Mouse (Mus musculus) MEL (cell line): ENCODE results near the gene Cfap46. TPM values are rescaled to one million over a fixed set of nuclear protein-coding genes. Genes with fewer than 3 reads are reported as not detected.

ENCODE experiments used
- DNase-seq: peaks from one replicate; pipeline ENCODE4 v3.0.0; 2011; ENCODE audit warnings: low read depth, low spot score
- H3K27ac ChIP-seq: 2 replicates; pipeline ENCODE4 v1.5.1; 2012; ENCODE audit warnings: low read depth, mild to moderate bottlenecking, control low read depth, low read length, moderate library complexity; ENCODE audit not compliant: control insufficient read depth
- H3K27me3 ChIP-seq, 2 experiments: fragments of 150-350 bp in 1 of 2; sonication (generic) in 1 of 2; 2 replicates each; pipeline ENCODE4 v1.6.1; 2012; ENCODE audit warnings: low read length in 2 of 2, mild to moderate bottlenecking in 2 of 2, improper control_type of control experiment in 1 of 2, moderate library complexity in 1 of 2; ENCODE audit not compliant: insufficient read depth in 2 of 2, control insufficient read depth in 1 of 2
- H3K36me3 ChIP-seq, 2 experiments: 2 replicates each; pipeline ENCODE4 v1.6.1; 2012 to 2014; ENCODE audit warnings: low read length in 2 of 2, improper control_type of control experiment in 1 of 2, inconsistent platforms in 1 of 2, mild to moderate bottlenecking in 1 of 2; ENCODE audit not compliant: insufficient read depth in 2 of 2, control insufficient read depth in 1 of 2
- H3K4me1 ChIP-seq, 2 experiments: fragments of 150-350 bp in 1 of 2; sonication (generic) in 1 of 2; 2 replicates each; pipeline ENCODE4 v1.6.1; 2012; ENCODE audit warnings: low read length in 2 of 2, improper control_type of control experiment in 1 of 2, mild to moderate bottlenecking in 1 of 2; ENCODE audit not compliant: insufficient read depth in 2 of 2, control insufficient read depth in 1 of 2
- H3K4me3 ChIP-seq, 2 experiments: fragments of 150-350 bp in 1 of 2; sonication (generic) in 1 of 2; 2 replicates each; pipeline ENCODE4 v1.5.1; 2012; ENCODE audit warnings: low read depth in 2 of 2, low read length in 2 of 2, mild to moderate bottlenecking in 2 of 2, moderate library complexity in 2 of 2, control low read depth in 1 of 2, improper control_type of control experiment in 1 of 2; ENCODE audit not compliant: control insufficient read depth in 1 of 2, insufficient read depth in 1 of 2
- H3K79me2 ChIP-seq: 2 replicates; pipeline ENCODE4 v1.6.1; 2012; ENCODE audit warnings: mild to moderate bottlenecking, low read length, moderate library complexity; ENCODE audit not compliant: control insufficient read depth, poor library complexity, insufficient read depth
- H3K9ac ChIP-seq: 2 replicates; pipeline ENCODE4 v1.6.1; 2012; ENCODE audit warnings: low read depth, mild to moderate bottlenecking, control low read depth, low read length, moderate library complexity; ENCODE audit not compliant: control insufficient read depth, poor library complexity, severe bottlenecking
- H3K9me3 ChIP-seq: fragments of 150-350 bp; sonication (generic); replicated peaks from 2 replicates; pipeline ENCODE4 v1.6.1; 2012; ENCODE audit warnings: mild to moderate bottlenecking, low read length, improper control_type of control experiment, moderate library complexity; ENCODE audit not compliant: insufficient read depth
- CHD1 ChIP-seq: IDR thresholded peaks from 2 replicates; pipeline ENCODE4 v1.6.1; 2012; ENCODE audit warnings: low read depth, mild to moderate bottlenecking, inconsistent platforms, low read length, improper control_type of control experiment
- CTCF ChIP-seq, 3 experiments: IDR thresholded peaks in 2 of 3; conservative IDR thresholded peaks in 1 of 3; 2 replicates each; pipeline ENCODE4 v1.5.1; 2011 to 2012; ENCODE audit warnings: low read length in 3 of 3, low read depth in 2 of 3, mild to moderate bottlenecking in 2 of 3, improper control_type of control experiment in 1 of 3, inconsistent platforms in 1 of 3, mixed read lengths in 1 of 3, moderate library complexity in 1 of 3; ENCODE audit not compliant: control insufficient read depth in 1 of 3, insufficient read depth in 1 of 3, poor library complexity in 1 of 3, severe bottlenecking in 1 of 3
- E2F4 ChIP-seq: IDR thresholded peaks from 2 replicates; pipeline ENCODE4 v1.6.1; 2011; ENCODE audit warnings: low read depth, low read length, improper control_type of control experiment, borderline replicate concordance
- ELF1 ChIP-seq: IDR thresholded peaks from 2 replicates; pipeline ENCODE4 v1.6.1; 2014; ENCODE audit warnings: low read depth, mild to moderate bottlenecking, inconsistent platforms, low read length, improper control_type of control experiment, moderate library complexity
- GABPA ChIP-seq: IDR thresholded peaks from 2 replicates; pipeline ENCODE4 v1.6.1; 2012; ENCODE audit warnings: low read depth, mild to moderate bottlenecking, inconsistent platforms, low read length, improper control_type of control experiment, moderate library complexity
- HCFC1 ChIP-seq: IDR thresholded peaks from 2 replicates; pipeline ENCODE4 v1.6.1; 2012; ENCODE audit warnings: low read depth, mild to moderate bottlenecking, inconsistent platforms, low read length, improper control_type of control experiment, moderate library complexity
- MAZ ChIP-seq: IDR thresholded peaks from 2 replicates; pipeline ENCODE4 v1.6.1; 2012; ENCODE audit warnings: low read depth, mild to moderate bottlenecking, inconsistent platforms, low read length, improper control_type of control experiment
- MYB ChIP-seq: IDR thresholded peaks from 2 replicates; pipeline ENCODE4 v1.6.1; 2011; ENCODE audit warnings: mild to moderate bottlenecking, low read depth, low read length, improper control_type of control experiment
- MYC ChIP-seq: IDR thresholded peaks from 2 replicates; pipeline ENCODE4 v1.6.1; 2011; ENCODE audit warnings: low read depth, mild to moderate bottlenecking, low read length, improper control_type of control experiment, moderate library complexity
- POLR2A ChIP-seq, 2 experiments: IDR thresholded peaks; 2 replicates each; pipeline ENCODE4 v1.6.1; 2011 to 2012; ENCODE audit warnings: low read length in 2 of 2, mild to moderate bottlenecking in 2 of 2, control low read depth in 1 of 2, improper control_type of control experiment in 1 of 2, low read depth in 1 of 2, moderate library complexity in 1 of 2; ENCODE audit not compliant: control insufficient read depth in 1 of 2, insufficient read depth in 1 of 2, poor library complexity in 1 of 2
- RAD21 ChIP-seq: IDR thresholded peaks from 2 replicates; pipeline ENCODE4 v1.6.1; 2011; ENCODE audit warnings: mild to moderate bottlenecking, low read depth, low read length, improper control_type of control experiment
- SMC3 ChIP-seq: IDR thresholded peaks from 2 replicates; pipeline ENCODE4 v1.6.1; 2011; ENCODE audit warnings: low read depth, low read length, improper control_type of control experiment
- TAL1 ChIP-seq: IDR thresholded peaks from 2 replicates; pipeline ENCODE4 v1.6.1; 2012; ENCODE audit warnings: mild to moderate bottlenecking, inconsistent platforms, low read length, moderate library complexity, mixed read lengths
- UBTF ChIP-seq: IDR thresholded peaks from 2 replicates; pipeline ENCODE4 v1.6.1; 2012; ENCODE audit warnings: low read depth, mild to moderate bottlenecking, inconsistent platforms, low read length, improper control_type of control experiment, moderate library complexity, borderline replicate concordance; ENCODE audit not compliant: insufficient read depth
- USF1 ChIP-seq: IDR thresholded peaks from 2 replicates; pipeline ENCODE4 v1.6.1; 2014; ENCODE audit warnings: low read depth, mild to moderate bottlenecking, inconsistent platforms, low read length, improper control_type of control experiment, moderate library complexity
- ZC3H11A ChIP-seq: IDR thresholded peaks from 2 replicates; pipeline ENCODE4 v1.6.1; 2012; ENCODE audit warnings: low read depth, mild to moderate bottlenecking, inconsistent platforms, low read length, improper control_type of control experiment
- ZMIZ1 ChIP-seq: IDR thresholded peaks from 2 replicates; pipeline ENCODE4 v1.6.1; 2012; ENCODE audit warnings: low read depth, mild to moderate bottlenecking, inconsistent platforms, low read length, improper control_type of control experiment, moderate library complexity
- ZNF384 ChIP-seq: IDR thresholded peaks from 2 replicates; pipeline ENCODE4 v1.6.1; 2012; ENCODE audit warnings: low read depth, mild to moderate bottlenecking, inconsistent platforms, low read length, improper control_type of control experiment
- polyA plus RNA-seq, 2 experiments: library from polyadenylated mRNA; stranded (reverse) in 1 of 2; unstranded in 1 of 2; fragments of >175 nt in 1 of 2; fragments of >200 nt in 1 of 2; gene quantifications; 2 replicates each; pipeline versions ENCODE4 v1.2.1 to v1.2.4; 2012; ENCODE audit warnings: low replicate concordance in 2 of 2, low read depth in 1 of 2; ENCODE audit not compliant: insufficient read length in 2 of 2, insufficient read depth in 1 of 2, missing spikeins in 1 of 2
- total RNA-seq: library from RNA; depleted of rRNA; stranded (reverse); fragments of 300-350 nt; gene quantifications from 2 replicates; pipeline ENCODE4 v1.2.3, GENCODE M21; 2012

Cfap46 gene
- total and polyA plus RNA-seq, 3 experiments = 0.03 to 0.04 TPM; not detected in 1

- Histone ChIP-seq H3K27me3 (no peaks in the 10 kb centered on the region), H3K79me2 (no peaks in the 10 kb centered on the region), H3K4me1 (no peaks in the 10 kb centered on the region), H3K9ac (no peak overlapping the region), H3K4me3 (no peak overlapping the region), H3K9me3 (no peaks in the 10 kb centered on the region), H3K27ac (no peak overlapping the region), H3K36me3 (no peaks in the 10 kb centered on the region)
- DNase-seq = no peak
- TF ChIP-seq TAL1 = no peak
- TF ChIP-seq E2F4 = no peak
- TF ChIP-seq GABPA = no peak
- no peak for TF ChIP-seq USF1
- no peak for TF ChIP-seq UBTF
- TF ChIP-seq MYC = no peak
- TF ChIP-seq ELF1 = no peak
- no peak for TF ChIP-seq ZNF384
- no peak for TF ChIP-seq MAZ
- TF ChIP-seq ZMIZ1 = no peak
- TF ChIP-seq HCFC1 = no peak
Measured at GRCm38 (mm10) chr7:139622568-139622967, 61.0 kb downstream of the Cfap46 start.

GRCm38 (mm10) chr7:139615767-139616766 is 67.5 kb downstream of the Cfap46 start:
- Histone ChIP-seq H3K9ac (no peak overlapping the region), H3K27me3 (peaks cover 0 to 2% of the 10 kb centered on the region in 2 experiments; a peak in 1 of 4 replicates), H3K27ac (no peak overlapping the region), H3K4me3 (no peak overlapping the region), H3K79me2 (no peaks in the 10 kb centered on the region), H3K36me3 (no peaks in the 10 kb centered on the region), H3K9me3 (no peaks in the 10 kb centered on the region), H3K4me1 (no peaks in the 10 kb centered on the region)
- no peak for TF ChIP-seq MYB
- TF ChIP-seq SMC3 = peak; percentile 51
- TF ChIP-seq POLR2A (IDR thresholded peaks at IDR 0.05; ENCODE audit: control insufficient read depth in 1 of 2, insufficient read depth in 1 of 2, low read depth in 1 of 2, low read length in 2 of 2, poor library complexity in 1 of 2) = no peak
- TF ChIP-seq RAD21 = peak; percentile 55
- peak; percentile 68 to 73 (median 72) for TF ChIP-seq CTCF (IDR thresholded peaks at IDR 0.05 in 2 of 3, conservative IDR thresholded peaks at IDR 0.05 in 1 of 3; ENCODE audit: control insufficient read depth in 1 of 3, insufficient read depth in 1 of 3, low read depth in 2 of 3, low read length in 3 of 3, poor library complexity in 1 of 3, severe bottlenecking in 1 of 3)
- TF ChIP-seq MAZ = no peak
- no peak for TF ChIP-seq CHD1
- TF ChIP-seq ZC3H11A = peak; percentile 21; the same call in 1 of the 2 replicates
- no peak for TF ChIP-seq ZMIZ1
- peak; percentile 32 for DNase-seq
